Mouse (Mus musculus): ENCODE results near the gene Pfn4. TPM values are rescaled to one million over a fixed set of nuclear protein-coding genes. Genes with fewer than 3 reads are reported as not detected.

Pfn4 gene
- polyA plus RNA-seq (2014; fragmentation: Nextera tagmentation; extraction: Ambion mirVana): 2.7 and 3.3 TPM in 2 replicates

- DNase-seq (ENCODE audit: low spot score) (peak; percentile 100), ATAC-seq (replicated peaks; ENCODE audit: low FRiP score, low TSS enrichment, low read depth) (peak; percentile 98)
- no peaks in the 10 kb centered on the region for H3K36me3 ChIP-seq (ENCODE audit: control insufficient read depth, insufficient read depth, low read length)
- peak within 1 kb of the TSS; percentile 59 for H3K4me3 ChIP-seq (ENCODE audit: low read depth, low read length)
- peak within 1 kb of the TSS; percentile 71 for H3K4me2 ChIP-seq (ENCODE audit: low read length)
- peak within 1 kb of the TSS; percentile 81 for H3K9ac ChIP-seq (ENCODE audit: low read length)
- WGBS: 4% methylated on average over 56 of the region's 61 CpGs
- H3K27ac ChIP-seq (ENCODE audit: low read depth): peak within 1 kb of the TSS; percentile 89
- H3K27me3 ChIP-seq (replicated peaks; ENCODE audit: control insufficient read depth, insufficient read depth, low read length): no peaks in the 10 kb centered on the region
- no peaks in the 10 kb centered on the region for H3K9me3 ChIP-seq (ENCODE audit: control insufficient read depth, low read length)
- H3K4me1 ChIP-seq (replicated peaks; ENCODE audit: control insufficient read depth, insufficient read depth, low read length): 0 out of 2 replicates have a peak, but pooled peaks cover 4% of the 10 kb centered on the region
These were observed at the start of gene Pfn4, which contains the start of gene Fam228b for GRCm38 (mm10) chr12:4768492-4769332. Pfn4 (plus strand) TSS chr12:4769022. Fam228b (minus strand) TSS chr12:4769267.

GRCm38 (mm10) chr12:4719066-4719761 lies 49.6 kb upstream of the Pfn4 start:
- H3K36me3 ChIP-seq (ENCODE audit: control insufficient read depth, insufficient read depth, low read length): no peaks in the 10 kb centered on the region
- 64% methylated on average over 13 of the region's 13 CpGs for WGBS
- no peak overlapping the region for H3K27ac ChIP-seq (ENCODE audit: low read depth)
- no peaks in the 10 kb centered on the region for H3K4me1 ChIP-seq (replicated peaks; ENCODE audit: control insufficient read depth, insufficient read depth, low read length)
- no peak overlapping the region for H3K4me3 ChIP-seq (ENCODE audit: low read depth, low read length)
- H3K9ac ChIP-seq (ENCODE audit: low read length): no peak overlapping the region
- no peaks in the 10 kb centered on the region for H3K9me3 ChIP-seq (ENCODE audit: control insufficient read depth, low read length)
- H3K27me3 ChIP-seq (replicated peaks; ENCODE audit: control insufficient read depth, insufficient read depth, low read length): no peaks in the 10 kb centered on the region
- DNase-seq (ENCODE audit: low spot score) (no peak), ATAC-seq (replicated peaks; ENCODE audit: low FRiP score, low TSS enrichment, low read depth) (no peak)
- no peak overlapping the region for H3K4me2 ChIP-seq (ENCODE audit: low read length)

- no peaks in the 10 kb centered on the region for H3K36me3 ChIP-seq (ENCODE audit: control insufficient read depth, insufficient read depth, low read length)
- H3K4me1 ChIP-seq (replicated peaks; ENCODE audit: control insufficient read depth, insufficient read depth, low read length): no peaks in the 10 kb centered on the region
- DNase-seq (ENCODE audit: low spot score): no peak
- H3K9ac ChIP-seq (ENCODE audit: low read length): no peak overlapping the region
- no peaks in the 10 kb centered on the region for H3K9me3 ChIP-seq (ENCODE audit: control insufficient read depth, low read length)
- H3K27me3 ChIP-seq (replicated peaks; ENCODE audit: control insufficient read depth, insufficient read depth, low read length): no peaks in the 10 kb centered on the region
- no peak for ATAC-seq (replicated peaks; ENCODE audit: low FRiP score, low TSS enrichment, low read depth)
- no peak overlapping the region for H3K27ac ChIP-seq (ENCODE audit: low read depth)
- no peak overlapping the region for H3K4me3 ChIP-seq (ENCODE audit: low read depth, low read length)
- H3K4me2 ChIP-seq (ENCODE audit: low read length): no peak overlapping the region
- WGBS: 71% methylated on average over 17 of the region's 17 CpGs
These were observed 48.8 kb upstream of the Pfn4 start for GRCm38 (mm10) chr12:4719762-4720754.

- H3K4me2 ChIP-seq (ENCODE audit: low read length): no peak overlapping the region
- H3K36me3 ChIP-seq (ENCODE audit: control insufficient read depth, insufficient read depth, low read length): no peaks in the 10 kb centered on the region
- H3K9me3 ChIP-seq (ENCODE audit: control insufficient read depth, low read length): no peaks in the 10 kb centered on the region
- no peaks in the 10 kb centered on the region for H3K27me3 ChIP-seq (replicated peaks; ENCODE audit: control insufficient read depth, insufficient read depth, low read length)
- H3K27ac ChIP-seq (ENCODE audit: low read depth): no peak overlapping the region
- no peak overlapping the region for H3K4me3 ChIP-seq (ENCODE audit: low read depth, low read length)
- 97% methylated on average over 3 of the region's 3 CpGs for WGBS
- no peak for ATAC-seq (replicated peaks; ENCODE audit: low FRiP score, low TSS enrichment, low read depth)
- no peak overlapping the region for H3K9ac ChIP-seq (ENCODE audit: low read length)
- no peaks in the 10 kb centered on the region for H3K4me1 ChIP-seq (replicated peaks; ENCODE audit: control insufficient read depth, insufficient read depth, low read length)
- DNase-seq (ENCODE audit: low spot score): no peak
These were observed 39.7 kb upstream of the Pfn4 start for GRCm38 (mm10) chr12:4729165-4729564.

- Histone ChIP-seq H3K36me3 (ENCODE audit: control insufficient read depth, insufficient read depth, low read length) (no peaks in the 10 kb centered on the region), H3K4me2 (ENCODE audit: low read length) (no peak overlapping the region), H3K4me3 (ENCODE audit: low read depth, low read length) (no peak overlapping the region), H3K9ac (ENCODE audit: low read length) (no peak overlapping the region), H3K4me1 (replicated peaks; ENCODE audit: control insufficient read depth, insufficient read depth, low read length) (no peaks in the 10 kb centered on the region), H3K27me3 (replicated peaks; ENCODE audit: control insufficient read depth, insufficient read depth, low read length) (no peaks in the 10 kb centered on the region), H3K27ac (ENCODE audit: low read depth) (no peak overlapping the region), H3K9me3 (ENCODE audit: control insufficient read depth, low read length) (no peaks in the 10 kb centered on the region)
- no peak for DNase-seq (ENCODE audit: low spot score)
- no peak for ATAC-seq (replicated peaks; ENCODE audit: low FRiP score, low TSS enrichment, low read depth)
- 62% methylated on average over 4 of the region's 4 CpGs for WGBS
These were observed 37.2 kb upstream of the Pfn4 start for GRCm38 (mm10) chr12:4731629-4732028.

GRCm38 (mm10) chr12:4732332-4732731 lies 36.5 kb upstream of the Pfn4 start:
- no peaks in the 10 kb centered on the region for H3K4me1 ChIP-seq (replicated peaks; ENCODE audit: control insufficient read depth, insufficient read depth, low read length)
- no peaks in the 10 kb centered on the region for H3K9me3 ChIP-seq (ENCODE audit: control insufficient read depth, low read length)
- no peak overlapping the region for H3K9ac ChIP-seq (ENCODE audit: low read length)
- WGBS: 52% methylated on average over 4 of the region's 4 CpGs
- no peaks in the 10 kb centered on the region for H3K36me3 ChIP-seq (ENCODE audit: control insufficient read depth, insufficient read depth, low read length)
- H3K27ac ChIP-seq (ENCODE audit: low read depth): no peak overlapping the region
- no peaks in the 10 kb centered on the region for H3K27me3 ChIP-seq (replicated peaks; ENCODE audit: control insufficient read depth, insufficient read depth, low read length)
- DNase-seq (ENCODE audit: low spot score) (no peak), ATAC-seq (replicated peaks; ENCODE audit: low FRiP score, low TSS enrichment, low read depth) (no peak)
- H3K4me3 ChIP-seq (ENCODE audit: low read depth, low read length): no peak overlapping the region
- no peak overlapping the region for H3K4me2 ChIP-seq (ENCODE audit: low read length)

GRCm38 (mm10) chr12:4738031-4738576 lies 30.7 kb upstream of the Pfn4 start, which contains the start of gene Fam228a:
Fam228a (minus strand) TSS chr12:4738430.
- no peaks in the 10 kb centered on the region for H3K4me1 ChIP-seq (replicated peaks; ENCODE audit: control insufficient read depth, insufficient read depth, low read length)
- no peaks in the 10 kb centered on the region for H3K27me3 ChIP-seq (replicated peaks; ENCODE audit: control insufficient read depth, insufficient read depth, low read length)
- H3K36me3 ChIP-seq (ENCODE audit: control insufficient read depth, insufficient read depth, low read length): no peaks in the 10 kb centered on the region
- no peak within 1 kb of the TSS for H3K4me2 ChIP-seq (ENCODE audit: low read length)
- no peak within 1 kb of the TSS for H3K27ac ChIP-seq (ENCODE audit: low read depth)
- ATAC-seq (replicated peaks; ENCODE audit: low FRiP score, low TSS enrichment, low read depth): no peak
- H3K9ac ChIP-seq (ENCODE audit: low read length): no peak within 1 kb of the TSS
- H3K4me3 ChIP-seq (ENCODE audit: low read depth, low read length): no peak within 1 kb of the TSS
- DNase-seq (ENCODE audit: low spot score): no peak
- no peaks in the 10 kb centered on the region for H3K9me3 ChIP-seq (ENCODE audit: control insufficient read depth, low read length)
- 92% methylated on average over 18 of the region's 18 CpGs for WGBS

- Histone ChIP-seq H3K4me2 (ENCODE audit: low read length) (no peak overlapping the region), H3K27me3 (replicated peaks; ENCODE audit: control insufficient read depth, insufficient read depth, low read length) (no peaks in the 10 kb centered on the region), H3K27ac (ENCODE audit: low read depth) (no peak overlapping the region), H3K4me3 (ENCODE audit: low read depth, low read length) (no peak overlapping the region), H3K4me1 (replicated peaks; ENCODE audit: control insufficient read depth, insufficient read depth, low read length) (no peaks in the 10 kb centered on the region), H3K9ac (ENCODE audit: low read length) (no peak overlapping the region), H3K9me3 (ENCODE audit: control insufficient read depth, low read length) (no peaks in the 10 kb centered on the region), H3K36me3 (ENCODE audit: control insufficient read depth, insufficient read depth, low read length) (no peaks in the 10 kb centered on the region)
- DNase-seq (ENCODE audit: low spot score) (no peak), ATAC-seq (replicated peaks; ENCODE audit: low FRiP score, low TSS enrichment, low read depth) (no peak)
- 77% methylated on average over 7 of the region's 7 CpGs for WGBS
These were observed 28.0 kb upstream of the Pfn4 start for GRCm38 (mm10) chr12:4740823-4741222.

Data from intestine, embryonic 14.5 days (tissue).